Mouse (Mus musculus) forebrain, embryonic 13.5 days (tissue): ENCODE measurements at regions not wholly inside any gene's neighbourhood (a gene's known extent, or its start where the extent isn't known, plus 50 kb on each side); places are given as distances from the start of the nearest gene placed in this dataset.

ENCODE experiments used
- ATAC-seq: fragments of 200-750 bp; cut with Nextera tagmentation; 2 replicates; pipeline ENCODE4 v1.8.0; 2017
- H3K27ac ChIP-seq: fragments of 300-500 bp; sonication (generic); 2 replicates; pipeline ENCODE4 v1.5.1; 2015; ENCODE audit warnings: inconsistent platforms, mild to moderate bottlenecking, moderate library complexity
- H3K27me3 ChIP-seq: fragments of 300-500 bp; sonication (generic); 2 replicates; pipeline ENCODE4 v1.6.1; 2015; ENCODE audit warnings: mild to moderate bottlenecking, inconsistent platforms
- H3K36me3 ChIP-seq: fragments of 300-500 bp; sonication (generic); 2 replicates; pipeline ENCODE4 v1.6.1; 2015; ENCODE audit warnings: mild to moderate bottlenecking, inconsistent platforms; ENCODE audit not compliant: poor library complexity, severe bottlenecking
- H3K4me1 ChIP-seq: fragments of 300-500 bp; sonication (generic); 2 replicates; pipeline ENCODE4 v1.6.1; 2015; ENCODE audit warnings: inconsistent platforms
- H3K4me2 ChIP-seq: fragments of 300-500 bp; sonication (generic); 2 replicates; pipeline ENCODE4 v1.6.1; 2015; ENCODE audit warnings: inconsistent platforms, mild to moderate bottlenecking, moderate library complexity
- H3K4me3 ChIP-seq: fragments of 300-500 bp; sonication (generic); 2 replicates; pipeline ENCODE4 v1.5.1; 2015; ENCODE audit warnings: mild to moderate bottlenecking, inconsistent platforms
- H3K9ac ChIP-seq: fragments of 300-500 bp; sonication (generic); 2 replicates; pipeline ENCODE4 v1.6.1; 2015; ENCODE audit warnings: mild to moderate bottlenecking, inconsistent platforms
- H3K9me3 ChIP-seq: fragments of 300-500 bp; sonication (generic); replicated peaks from 2 replicates; pipeline ENCODE4 v1.6.1; 2016; ENCODE audit warnings: inconsistent platforms
- WGBS: fragments of 180-500 bp; shearing (Covaris S2); methylation state at CpG from one replicate; pipeline ENCODE4 v1.1.7; 2015; 5-methylcytosine and 5-hydroxymethylcytosine counted together

GRCm38 (mm10) chr4:93112885-93113284, 222.4 kb downstream of the Tusc1 start:
- ATAC-seq, result no peak
- Histone ChIP-seq H3K27me3 (no peaks in the 10 kb centered on the region), H3K27ac (no peak overlapping the region), H3K4me3 (no peak overlapping the region), H3K36me3 (no peaks in the 10 kb centered on the region), H3K9me3 (no peaks in the 10 kb centered on the region), H3K4me2 (no peak overlapping the region), H3K9ac (no peak overlapping the region), H3K4me1 (no peaks in the 10 kb centered on the region)
- 96% methylated on average over 4 of the region's 4 CpGs for WGBS

- Histone ChIP-seq H3K4me2 (no peak overlapping the region), H3K36me3 (no peaks in the 10 kb centered on the region), H3K4me3 (no peak overlapping the region), H3K27me3 (no peaks in the 10 kb centered on the region), H3K9me3 (no peaks in the 10 kb centered on the region), H3K27ac (no peak overlapping the region), H3K9ac (no peak overlapping the region), H3K4me1 (peaks cover 5% of the 10 kb centered on the region; the same call in 1 of the 2 replicates)
- peak; percentile 41 for ATAC-seq
- WGBS, result 24% methylated on average over 1 of the region's 1 CpGs
Measured at GRCm38 (mm10) chr4:93094092-93094491, 241.2 kb downstream of the Tusc1 start.

GRCm38 (mm10) chr4:93063531-93063930, 271.8 kb downstream of the Tusc1 start:
- WGBS, result 84% methylated on average over 2 of the region's 2 CpGs
- no peak overlapping the region for H3K4me3 ChIP-seq
- no peak for ATAC-seq
- no peaks in the 10 kb centered on the region for H3K27me3 ChIP-seq
- no peaks in the 10 kb centered on the region for H3K4me1 ChIP-seq
- H3K9ac ChIP-seq, result no peak overlapping the region
- no peak overlapping the region for H3K4me2 ChIP-seq
- no peaks in the 10 kb centered on the region for H3K36me3 ChIP-seq
- H3K9me3 ChIP-seq, result no peaks in the 10 kb centered on the region
- no peak overlapping the region for H3K27ac ChIP-seq
